Mouse (Mus musculus): ENCODE measurements around the gene Dnaja2. TPM values are rescaled to one million over a fixed set of nuclear protein-coding genes. Genes with fewer than 3 reads are reported as not detected.

Gene Dnaja2
- 100 to 1,000 TPM; 256 to 272 TPM for total RNA-seq (2021)

GRCm38 (mm10) chr8:85555181-85556145, at the start of gene Dnaja2:
Gene Dnaja2 (minus strand): TSS chr8:85555344.
- DNase-seq: peak; percentile 95 to 96
- intact Hi-C loops (cut with DNase I): loop anchor here (10.0 kb wide), 1 partner anchor 1189 kb away; the partner anchor contains the start of genes Gm10638 and Siah1a

GRCm38 (mm10) chr8:85604201-85604600, 49.1 kb upstream of the Dnaja2 start:
- intact Hi-C loops (cut with DNase I): loop anchor here (5.0 kb wide), 1 partner anchor 63 kb away; no protein-coding TSS in a partner anchor
- DNase-seq: no peak

- intact Hi-C loops (cut with DNase I): loop anchor here (2.0 to 5.0 kb wide), 2 partner anchors 64 to 981 kb away; no protein-coding TSS in a partner anchor
- DNase-seq: peak; percentile 44 to 53
Measured at GRCm38 (mm10) chr8:85603203-85603895, 48.2 kb upstream of the Dnaja2 start.

- DNase-seq: no peak
- intact Hi-C loops (cut with DNase I): loop anchor here (2.0 to 5.0 kb wide), 2 partner anchors 65 to 982 kb away; no protein-coding TSS in a partner anchor
Measured at GRCm38 (mm10) chr8:85602737-85603136, 47.6 kb upstream of the Dnaja2 start.

GRCm38 (mm10) chr8:85601741-85602140, 46.6 kb upstream of the Dnaja2 start:
- intact Hi-C loops (cut with DNase I): loop anchor here (2.0 to 5.0 kb wide), 2 partner anchors 66 to 983 kb away; no protein-coding TSS in a partner anchor
- DNase-seq: no peak

- DNase-seq: no peak
- intact Hi-C loops (cut with DNase I): no loop called here
Measured at GRCm38 (mm10) chr8:85597413-85598191, 42.5 kb upstream of the Dnaja2 start.

DNA sequence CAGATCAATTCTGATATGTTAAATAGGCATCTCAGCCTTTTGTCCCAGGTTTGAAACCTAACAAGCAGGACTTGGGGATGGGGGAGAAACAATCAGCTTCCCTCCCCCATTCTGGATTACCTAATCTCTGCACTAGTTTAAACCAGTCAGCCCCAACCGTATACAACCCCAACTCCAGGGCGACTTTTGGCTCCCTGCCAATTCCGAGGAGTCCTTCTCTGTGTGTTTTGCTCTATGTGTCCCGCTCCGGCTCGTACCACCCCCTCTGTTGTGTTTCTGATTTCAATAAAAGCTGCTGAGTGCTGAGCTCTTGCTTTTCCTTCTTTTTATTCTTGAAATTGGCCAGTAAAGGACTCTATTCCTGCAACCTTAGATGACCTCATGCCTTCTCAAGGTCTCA, 40.2 kb upstream of the Dnaja2 start:
- intact Hi-C loops (cut with DNase I): no loop called here
- peak; percentile 13 to 20 for DNase-seq

GRCm38 (mm10) chr8:85594983-85595382, 39.8 kb upstream of the Dnaja2 start:
- intact Hi-C loops (cut with DNase I): no loop called here
- no peak for DNase-seq

- DNase-seq: no peak
- intact Hi-C loops (cut with DNase I): no loop called here
Measured at GRCm38 (mm10) chr8:85593324-85593723, 38.2 kb upstream of the Dnaja2 start.

- DNase-seq: no peak
- intact Hi-C loops (cut with DNase I): no loop called here
Measured at GRCm38 (mm10) chr8:85591532-85591931, 36.4 kb upstream of the Dnaja2 start.

DNA sequence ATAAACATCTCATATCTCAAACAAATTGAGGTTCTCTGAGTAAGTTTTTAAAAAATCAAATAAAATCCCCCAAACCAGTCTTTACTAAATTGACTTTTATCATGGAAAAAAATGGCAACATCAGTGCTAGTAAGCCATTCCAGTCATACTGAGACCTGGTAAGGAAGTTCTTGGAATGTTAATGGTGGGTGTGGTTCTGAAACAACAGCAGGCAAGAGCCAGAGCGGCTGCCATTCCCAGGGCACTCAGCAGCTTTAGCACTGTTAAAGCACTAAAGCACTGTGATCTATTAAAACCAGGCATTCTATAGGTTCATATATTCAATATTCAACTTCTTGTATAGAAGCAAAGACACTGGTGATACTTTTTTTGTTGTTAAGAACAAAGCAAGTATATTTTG, 35.1 kb upstream of the Dnaja2 start:
- intact Hi-C loops (cut with DNase I): no loop called here
- no peak for DNase-seq

- DNase-seq: peak; percentile 7 to 24
- intact Hi-C loops (cut with DNase I): no loop called here
Measured at GRCm38 (mm10) chr8:85588596-85588995, 33.5 kb upstream of the Dnaja2 start.

DNA sequence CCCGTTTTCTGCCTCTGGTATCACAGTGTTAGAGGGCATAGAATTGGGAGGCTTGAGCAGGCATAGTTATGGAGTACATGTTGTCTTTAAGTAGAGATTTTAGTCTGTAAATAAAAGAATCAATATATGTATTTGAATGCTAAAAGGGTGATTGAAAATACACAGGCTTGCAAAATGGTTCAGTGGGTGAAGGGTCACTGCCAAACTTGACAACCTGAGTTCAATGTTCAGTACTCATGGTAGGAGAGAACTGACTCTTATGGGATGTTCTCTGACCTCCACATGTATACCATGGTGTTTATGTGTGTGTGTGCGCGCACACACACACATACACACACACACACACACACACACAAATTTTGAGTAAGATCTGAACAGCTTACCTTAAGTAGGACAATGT, 22.5 kb upstream of the Dnaja2 start:
- intact Hi-C loops (cut with DNase I): no loop called here
- no peak for DNase-seq

- no peak for DNase-seq
- intact Hi-C loops (cut with DNase I): no loop called here
Measured at GRCm38 (mm10) chr8:85573972-85574496, 18.9 kb upstream of the Dnaja2 start.

- intact Hi-C loops (cut with DNase I): no loop called here
- DNase-seq: no peak
Measured at GRCm38 (mm10) chr8:85570466-85570865, 15.3 kb upstream of the Dnaja2 start.

DNA sequence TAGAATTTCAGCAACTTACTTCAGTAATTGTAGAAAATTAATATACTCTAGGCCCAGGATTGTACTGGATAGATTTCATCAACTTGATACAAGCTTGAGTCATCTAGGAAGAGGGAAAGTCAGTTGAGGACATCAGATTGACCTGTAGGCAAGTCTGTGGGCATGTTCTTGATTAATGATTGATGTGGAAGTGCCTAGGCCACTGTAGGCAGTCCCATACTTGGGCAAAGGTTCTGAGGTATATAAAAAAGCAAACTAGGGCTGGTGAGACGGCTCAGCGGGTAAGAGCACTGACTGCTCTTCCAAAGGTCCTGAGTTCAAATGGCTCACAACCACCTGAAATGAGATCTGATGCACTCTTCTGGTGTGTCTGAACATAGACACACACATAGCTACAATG, 12.7 kb upstream of the Dnaja2 start:
- DNase-seq: no peak
- intact Hi-C loops (cut with DNase I): no loop called here

- DNase-seq: no peak
- intact Hi-C loops (cut with DNase I): no loop called here
Measured at GRCm38 (mm10) chr8:85565186-85565585, 10.0 kb upstream of the Dnaja2 start.

DNA sequence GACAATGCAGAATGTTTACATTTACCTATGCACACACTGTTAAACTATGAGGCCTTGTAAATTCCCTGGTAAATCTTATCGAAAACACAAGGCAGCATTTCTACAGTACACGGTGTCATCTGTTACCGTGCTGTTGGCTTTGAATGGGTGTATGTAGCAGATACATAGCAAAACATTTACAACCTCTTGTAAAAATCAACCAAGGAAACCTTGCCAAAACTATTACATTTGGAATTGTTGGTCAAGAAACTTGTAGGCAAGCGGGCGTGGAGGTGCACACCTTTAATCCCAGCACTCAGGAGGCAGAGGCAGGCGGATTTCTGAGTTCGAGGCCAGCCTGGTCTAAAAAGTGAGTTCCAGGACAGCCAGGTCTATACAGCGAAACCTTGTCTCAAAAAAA, 8.2 kb upstream of the Dnaja2 start:
- intact Hi-C loops (cut with DNase I): no loop called here
- DNase-seq: no peak

DNA sequence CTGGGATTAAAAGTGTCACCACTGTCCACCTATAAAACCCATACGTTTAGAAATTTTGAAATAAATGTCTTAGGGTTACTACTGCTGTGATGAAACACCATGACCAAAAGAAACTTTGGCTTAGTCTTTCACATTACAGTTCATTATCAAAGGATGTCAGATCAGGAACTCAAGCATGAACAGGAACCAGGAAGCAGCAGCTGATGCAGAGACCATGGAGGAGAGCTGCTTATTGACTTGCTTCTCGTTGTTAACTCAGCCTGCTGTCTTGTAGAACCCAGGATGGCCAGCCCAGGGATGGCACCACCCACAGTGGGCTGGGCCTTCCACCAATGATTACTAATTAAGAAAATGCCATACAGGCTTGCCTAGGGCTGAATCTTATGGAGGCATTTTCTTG, 4.8 kb upstream of the Dnaja2 start:
- no peak for DNase-seq
- intact Hi-C loops (cut with DNase I): loop anchor here (10.0 kb wide), 1 partner anchor 1185 kb away; the partner anchor contains the start of genes Gm10638 and Siah1a

- DNase-seq: no peak
- intact Hi-C loops (cut with DNase I): loop anchor here (10.0 kb wide), 1 partner anchor 1186 kb away; the partner anchor contains the start of genes Gm10638 and Siah1a
Measured at GRCm38 (mm10) chr8:85559201-85559600, 4.1 kb upstream of the Dnaja2 start.
